Mouse (Mus musculus) liver, embryonic 16.5 days (tissue): ENCODE results near the gene Gata2. TPM values are rescaled to one million over a fixed set of nuclear protein-coding genes. Genes with fewer than 3 reads are reported as not detected.

Experiments
- ATAC-seq: fragments of 200-750 bp; cut with Nextera tagmentation; 2 replicates; pipeline ENCODE4 v1.8.0; 2017; ENCODE audit warnings: low read depth, mild to moderate bottlenecking, moderate number of reproducible peaks, moderate library complexity
- H3K27ac ChIP-seq: fragments of 300-500 bp; sonication (generic); 2 replicates; pipeline ENCODE4 v1.5.1; 2014; ENCODE audit warnings: mild to moderate bottlenecking, low read length
- H3K27me3 ChIP-seq: fragments of 300-500 bp; sonication (generic); 2 replicates; pipeline ENCODE4 v1.6.1; 2014; ENCODE audit warnings: low read depth, low read length, mixed read lengths; ENCODE audit not compliant: control insufficient read depth, insufficient read depth
- H3K36me3 ChIP-seq: fragments of 300-500 bp; sonication (generic); 2 replicates; pipeline ENCODE4 v1.6.1; 2014; ENCODE audit warnings: mild to moderate bottlenecking; ENCODE audit not compliant: control insufficient read depth, insufficient read depth
- H3K4me1 ChIP-seq: fragments of 300-500 bp; sonication (generic); 2 replicates; pipeline ENCODE4 v1.6.1; 2014; ENCODE audit warnings: low read depth, low read length, mixed read lengths; ENCODE audit not compliant: control insufficient read depth
- H3K4me2 ChIP-seq: fragments of 300-500 bp; sonication (generic); 2 replicates; pipeline ENCODE4 v1.6.1; 2014; ENCODE audit warnings: low read depth, low read length, mixed read lengths
- H3K4me3 ChIP-seq: fragments of 300-500 bp; sonication (generic); 2 replicates; pipeline ENCODE4 v1.5.1; 2014; ENCODE audit warnings: low read depth, mild to moderate bottlenecking, low read length
- H3K9ac ChIP-seq: fragments of 300-500 bp; sonication (generic); 2 replicates; pipeline ENCODE4 v1.6.1; 2014; ENCODE audit warnings: low read depth, low read length
- H3K9me3 ChIP-seq: fragments of 300-500 bp; sonication (generic); replicated peaks from 2 replicates; pipeline ENCODE4 v1.6.1; 2016; ENCODE audit warnings: low read length; ENCODE audit not compliant: control insufficient read depth
- WGBS: fragments of 180-500 bp; shearing (Covaris S2); extraction: QIAGEN DNeasy Blood & Tissue Kit; methylation state at CpG from one replicate; pipeline ENCODE4 v1.1.7; 2014; ENCODE audit not compliant: insufficient replicate concordance; 5-methylcytosine and 5-hydroxymethylcytosine counted together
- polyA plus RNA-seq: library from polyadenylated mRNA; unstranded; fragments of >200 nt; fragmentation: Nextera tagmentation; extraction: Ambion mirVana; gene quantifications from 2 replicates; pipeline ENCODE4 v1.2.1, GENCODE M21; 2015

The Gata2 gene
- polyA plus RNA-seq, 1 experiment from 2014 or later = 3.0 TPM

GRCm38 (mm10) chr6:88235461-88235860, 41.8 kb downstream of the Gata2 start:
- Histone ChIP-seq H3K4me3 (no peak overlapping the region), H3K27ac (no peak overlapping the region), H3K9me3 (no peaks in the 10 kb centered on the region), H3K27me3 (peaks cover 42% of the 10 kb centered on the region), H3K4me1 (no peaks in the 10 kb centered on the region; the same call in 1 of the 2 replicates), H3K36me3 (no peaks in the 10 kb centered on the region), H3K9ac (no peak overlapping the region), H3K4me2 (no peak overlapping the region)
- WGBS = 38% methylated on average over 8 of the region's 8 CpGs
- ATAC-seq = no peak

DNA sequence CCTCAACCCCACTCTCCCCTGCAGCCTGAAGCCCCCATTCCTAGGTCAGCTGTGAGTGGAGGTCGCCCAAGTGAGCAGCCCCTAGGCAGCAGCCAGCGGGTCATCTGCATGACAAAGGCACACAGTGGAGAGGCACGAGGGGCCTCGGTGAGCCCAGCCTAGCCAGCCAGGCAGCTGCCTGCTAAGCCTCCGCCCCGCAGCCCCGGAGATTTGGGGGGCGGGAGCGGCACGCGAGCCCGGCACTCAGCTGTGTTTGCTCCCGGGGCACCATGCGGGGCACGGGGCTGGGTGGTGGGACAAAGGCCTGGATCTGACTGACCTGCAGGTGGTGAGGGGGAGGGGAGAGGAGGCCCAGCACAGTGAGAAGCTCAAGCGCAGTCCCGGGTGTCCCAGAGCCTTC, 42.3 kb downstream of the Gata2 start:
- Histone ChIP-seq H3K27me3 (peaks cover 42% of the 10 kb centered on the region), H3K4me1 (no peaks in the 10 kb centered on the region; the same call in 1 of the 2 replicates), H3K27ac (no peak overlapping the region), H3K4me3 (no peak overlapping the region), H3K9me3 (no peaks in the 10 kb centered on the region), H3K36me3 (no peaks in the 10 kb centered on the region), H3K4me2 (no peak overlapping the region), H3K9ac (no peak overlapping the region)
- WGBS = 14% methylated on average over 17 of the region's 17 CpGs
- no peak for ATAC-seq

DNA sequence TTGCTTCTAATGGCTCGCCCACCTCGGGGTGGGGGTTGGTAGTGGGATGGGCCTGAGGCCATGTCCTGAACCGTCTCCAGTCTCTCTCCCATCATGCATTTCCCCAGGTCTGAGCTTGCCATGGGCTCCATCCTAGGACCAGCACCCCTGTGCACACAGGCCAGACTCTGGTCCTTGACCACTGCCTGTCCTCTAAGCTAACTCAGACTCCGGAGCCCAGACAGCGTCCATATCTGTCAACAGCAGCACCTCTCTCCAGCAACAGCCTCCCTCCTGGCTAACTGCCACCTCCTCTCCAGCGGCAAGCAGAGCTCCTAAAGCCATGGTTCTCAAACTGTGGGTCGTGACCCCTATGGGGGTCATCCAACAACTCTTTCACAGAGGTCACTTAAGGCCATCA, 42.8 kb downstream of the Gata2 start:
- Histone ChIP-seq H3K4me1 (no peaks in the 10 kb centered on the region; the same call in 1 of the 2 replicates), H3K36me3 (no peaks in the 10 kb centered on the region), H3K27ac (no peak overlapping the region), H3K4me2 (no peak overlapping the region), H3K4me3 (no peak overlapping the region), H3K9ac (no peak overlapping the region), H3K9me3 (no peaks in the 10 kb centered on the region), H3K27me3 (peaks cover 40% of the 10 kb centered on the region)
- WGBS = 27% methylated on average over 7 of the region's 7 CpGs
- no peak for ATAC-seq

- Histone ChIP-seq H3K27me3 (peaks cover 4% of the 10 kb centered on the region; the same call in 1 of the 2 replicates), H3K9me3 (no peaks in the 10 kb centered on the region), H3K4me1 (no peaks in the 10 kb centered on the region), H3K4me2 (no peak overlapping the region), H3K27ac (no peak overlapping the region), H3K36me3 (no peaks in the 10 kb centered on the region), H3K9ac (no peak overlapping the region), H3K4me3 (no peak overlapping the region)
- peak; percentile 61 for ATAC-seq
- 2% methylated on average over 15 of the region's 15 CpGs for WGBS
These were observed 48.9 kb downstream of the Gata2 start for GRCm38 (mm10) chr6:88242604-88243003.

DNA sequence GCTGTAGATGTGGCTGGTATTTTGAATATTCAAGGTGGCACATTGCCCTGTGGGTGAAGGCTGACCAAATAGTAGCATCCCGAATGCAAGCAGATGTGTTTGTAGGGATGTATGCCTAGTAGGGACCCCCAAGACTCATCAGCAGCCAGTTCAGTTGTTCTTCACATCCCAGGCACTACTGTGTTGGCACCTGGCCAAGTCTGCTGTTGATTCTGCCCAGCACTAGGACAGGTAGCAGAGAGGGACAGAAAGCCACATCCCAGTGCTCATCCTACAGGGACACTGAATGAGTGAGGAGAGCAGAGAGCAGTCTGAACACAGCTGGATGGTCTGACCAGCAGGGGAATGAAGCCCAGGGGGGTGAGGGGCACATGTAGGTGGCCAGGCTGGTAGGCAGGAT, 55.5 kb downstream of the Gata2 start:
- H3K9me3 ChIP-seq = no peaks in the 10 kb centered on the region
- no peak for ATAC-seq
- no peak overlapping the region for H3K27ac ChIP-seq
- H3K27me3 ChIP-seq = no peaks in the 10 kb centered on the region
- H3K36me3 ChIP-seq = no peaks in the 10 kb centered on the region
- 64% methylated on average over 1 of the region's 1 CpGs for WGBS
- H3K9ac ChIP-seq = no peak overlapping the region
- H3K4me2 ChIP-seq = no peak overlapping the region
- H3K4me3 ChIP-seq = no peak overlapping the region
- H3K4me1 ChIP-seq = peaks cover 37% of the 10 kb centered on the region

DNA sequence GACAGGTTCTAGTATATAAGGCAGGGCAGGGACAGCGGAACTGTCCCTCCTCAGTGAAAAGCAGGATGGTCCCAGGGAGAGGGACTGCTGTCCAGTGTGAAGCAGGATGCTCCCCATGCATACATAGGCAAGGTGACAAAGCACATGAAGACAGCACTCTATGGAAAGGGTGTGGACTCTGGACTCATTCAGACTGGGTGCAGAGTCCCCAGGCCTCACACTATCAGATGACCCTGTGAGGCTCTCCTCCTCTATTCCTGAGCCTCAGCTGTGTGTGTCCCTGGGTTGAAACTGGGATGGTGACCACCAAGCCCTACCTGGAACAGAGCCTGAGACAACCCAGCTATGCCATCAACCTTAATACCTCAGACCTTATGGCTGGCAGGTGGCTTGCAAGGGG, 57.7 kb downstream of the Gata2 start:
- peak overlapping the region; percentile 64 for H3K27ac ChIP-seq
- peak overlapping the region; percentile 17; the same call in 1 of the 2 replicates for H3K4me2 ChIP-seq
- no peaks in the 10 kb centered on the region for H3K36me3 ChIP-seq

DNA sequence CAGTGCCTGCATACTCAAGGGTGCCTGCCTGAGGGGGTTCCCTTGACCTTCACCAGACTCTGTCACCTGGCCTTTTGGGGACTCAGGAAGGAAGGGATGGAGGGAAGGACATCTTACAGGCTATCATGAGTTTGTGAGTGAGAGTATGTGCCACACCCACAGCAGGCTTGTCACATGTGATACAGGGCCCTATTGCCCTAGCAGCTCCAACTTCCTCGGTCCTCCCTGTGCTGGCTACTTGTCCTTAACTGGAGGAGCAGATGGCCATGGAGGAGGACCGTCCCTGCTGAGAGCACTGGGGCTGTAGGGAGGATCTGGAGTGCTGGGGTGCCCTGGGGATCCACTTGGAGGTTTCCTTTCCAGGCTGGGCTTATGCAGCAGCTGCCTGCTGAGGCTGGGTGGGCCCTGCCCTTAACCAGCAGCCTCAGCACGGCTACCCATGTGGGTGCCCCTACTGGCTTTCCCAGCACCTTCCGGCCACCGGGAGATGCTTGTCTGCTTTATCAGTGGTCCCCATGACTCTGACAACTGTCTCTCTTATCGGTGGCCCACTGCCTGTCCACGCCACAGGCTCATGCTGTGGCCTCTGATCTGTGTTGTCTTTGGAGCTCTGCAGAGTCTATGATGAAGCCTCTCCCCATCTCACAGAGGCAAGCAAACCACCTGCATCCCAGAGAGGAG, 58.2 kb downstream of the Gata2 start:
- peaks cover 63% of the 10 kb centered on the region for H3K4me1 ChIP-seq

More for the DNA sequence above, 57.7 kb downstream of the Gata2 start:
- Histone ChIP-seq H3K4me1 (peaks cover 57% of the 10 kb centered on the region), H3K9me3 (no peaks in the 10 kb centered on the region), H3K27me3 (no peaks in the 10 kb centered on the region), H3K9ac (no peak overlapping the region), H3K4me3 (no peak overlapping the region)
- WGBS = 87% methylated on average over 1 of the region's 1 CpGs
- ATAC-seq = peak; percentile 38

DNA sequence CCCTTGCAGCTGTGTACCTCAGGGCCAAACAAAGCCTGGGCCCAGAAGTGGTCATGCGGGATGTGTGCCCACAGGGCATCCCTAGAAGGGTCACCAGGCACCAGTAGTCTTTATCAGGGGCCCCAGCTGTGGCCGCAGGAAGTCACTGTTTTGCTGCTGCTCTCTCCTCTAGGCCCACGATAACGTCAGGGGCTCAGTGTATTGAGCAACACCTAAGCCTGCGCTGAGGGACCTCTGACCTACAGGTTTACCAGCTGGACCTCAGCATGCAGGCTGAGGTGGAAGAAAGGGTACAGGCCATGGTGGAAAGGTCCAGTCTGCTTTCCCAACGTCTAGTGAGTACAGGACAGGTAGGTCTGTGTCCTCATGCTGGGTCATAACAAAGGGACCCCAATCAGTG, 60.4 kb downstream of the Gata2 start:
- Histone ChIP-seq H3K4me1 (peaks cover 64% of the 10 kb centered on the region), H3K9ac (no peak overlapping the region), H3K36me3 (no peaks in the 10 kb centered on the region), H3K27me3 (no peaks in the 10 kb centered on the region), H3K27ac (peak overlapping the region; percentile 44; the same call in 1 of the 2 replicates), H3K9me3 (no peaks in the 10 kb centered on the region), H3K4me3 (no peak overlapping the region), H3K4me2 (0 out of 2 replicates have a peak overlapping the region, but pooled peaks have one; percentile 3)
- peak; percentile 67 for ATAC-seq
- WGBS = 9% methylated on average over 6 of the region's 6 CpGs

More for the DNA sequence above, 58.2 kb downstream of the Gata2 start:
- H3K9ac ChIP-seq = peak overlapping the region; percentile 28
- no peaks in the 10 kb centered on the region for H3K36me3 ChIP-seq
- H3K27me3 ChIP-seq = no peaks in the 10 kb centered on the region
- H3K4me2 ChIP-seq = peak overlapping the region; percentile 17; the same call in 1 of the 2 replicates
- peak overlapping the region; percentile 64 for H3K27ac ChIP-seq
- 21% methylated on average over 7 of the region's 7 CpGs for WGBS
- H3K4me3 ChIP-seq = no peak overlapping the region
- peak; percentile 62 for ATAC-seq
- H3K9me3 ChIP-seq = no peaks in the 10 kb centered on the region

DNA sequence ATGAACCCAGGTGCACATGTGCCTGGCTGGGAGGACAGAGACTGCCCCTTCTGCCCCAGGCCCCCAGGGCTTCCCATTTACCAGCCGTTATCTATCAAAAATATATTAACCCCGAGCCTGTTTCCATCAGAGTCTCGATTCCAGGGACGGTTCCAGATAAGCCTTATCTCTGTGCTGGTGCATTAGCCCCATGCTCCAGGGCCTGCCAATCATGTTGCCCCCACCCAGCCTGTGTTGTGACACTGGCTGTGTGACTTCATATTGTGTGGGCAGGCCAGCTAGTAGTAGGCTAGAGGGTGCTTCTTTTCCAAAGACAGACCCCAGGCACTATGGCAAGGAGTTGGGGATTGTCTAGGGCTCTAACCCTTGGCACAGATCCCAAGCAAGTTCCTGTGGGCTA, 61.7 kb downstream of the Gata2 start:
- ATAC-seq = peak; percentile 60
- Histone ChIP-seq H3K9me3 (no peaks in the 10 kb centered on the region), H3K4me1 (peaks cover 61% of the 10 kb centered on the region), H3K27ac (peak overlapping the region; percentile 11), H3K4me3 (no peak overlapping the region), H3K9ac (no peak overlapping the region), H3K36me3 (no peaks in the 10 kb centered on the region), H3K4me2 (no peak overlapping the region), H3K27me3 (no peaks in the 10 kb centered on the region)
- WGBS = 12% methylated on average over 4 of the region's 4 CpGs
